In the genomic region with DNA sequence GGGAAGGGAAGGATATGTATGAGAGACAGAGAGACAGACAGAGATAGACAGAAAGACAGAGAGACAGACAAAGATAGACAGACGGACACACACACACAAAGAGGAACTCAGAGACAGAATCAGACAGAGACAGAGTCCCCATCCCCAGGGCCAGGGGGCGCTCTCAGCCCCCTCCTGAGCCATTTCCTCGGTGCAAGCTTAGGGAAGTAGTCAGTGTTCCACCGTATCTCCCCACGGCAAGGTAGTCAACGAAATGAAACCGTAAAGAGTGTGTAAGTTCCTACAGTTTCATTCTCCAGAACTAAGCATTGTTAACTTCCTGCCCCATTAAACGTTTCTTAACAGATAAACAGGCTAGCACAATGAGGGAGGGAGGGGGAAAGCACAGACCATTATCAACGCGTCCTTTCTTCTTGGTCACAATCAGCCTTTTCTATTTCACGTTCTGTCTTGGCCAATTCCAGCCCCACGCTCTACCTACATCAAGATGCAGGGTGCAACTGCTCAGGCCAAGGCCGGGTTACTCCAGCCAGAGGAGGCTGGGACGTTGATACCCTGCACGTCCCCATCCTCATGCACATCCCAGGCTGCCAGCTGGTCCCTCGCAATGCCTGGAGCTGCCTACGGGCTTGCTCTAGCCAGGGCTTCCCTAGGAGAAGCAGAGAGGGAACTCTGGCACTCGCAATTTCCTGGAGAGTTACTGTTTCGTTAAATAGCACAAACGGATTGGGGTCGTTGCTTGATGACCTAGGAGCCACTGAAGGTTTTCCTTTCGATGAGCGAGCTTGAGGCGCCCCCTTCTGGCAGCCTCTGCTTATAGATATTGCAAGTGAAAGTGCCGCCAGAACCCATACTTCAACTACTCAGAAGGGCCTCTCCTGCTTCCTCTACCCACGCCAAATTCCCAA, we compare ENCODE assay signal across 8 mouse cellular contexts. TPM values are rescaled to one million over a fixed set of nuclear protein-coding genes. Genes with fewer than 3 reads are reported as not detected.
DNase-seq lines count a peak whose midpoint lies in the region; ATAC-seq and TF ChIP-seq lines count a peak whose summit lies in the region.

No protein-coding gene starts in this region.

- TF ChIP-seq POLR2A in bone marrow, adult 2 months (IDR thresholded peaks at IDR 0.05; ENCODE audit: borderline replicate concordance, control insufficient read depth, low read depth, low read length): 0 out of 2 replicates have a peak, but pooled peaks have one; percentile 11

- H3K9ac ChIP-seq in embryonic facial prominence, embryonic 14.5 days (ENCODE audit: low read depth, low read length): peak overlapping the region; percentile 43
- H3K9ac ChIP-seq in limb, embryonic 15.5 days: no peak overlapping the region
- no peak overlapping the region for H3K9ac ChIP-seq in midbrain, postnatal 0 days (replicated peaks; ENCODE audit: low read length, poor library complexity, severe bottlenecking)

- WGBS in bone marrow, adult 2 months: under 1% methylated on average over 26 of the region's 26 CpGs
- 6% methylated on average over 25 of the region's 26 CpGs for WGBS in embryonic facial prominence, embryonic 14.5 days
- WGBS in limb, embryonic 15.5 days: 7% methylated on average over 26 of the region's 26 CpGs
- 6% methylated on average over 26 of the region's 26 CpGs for WGBS in midbrain, postnatal 0 days

- peak; percentile 90 for DNase-seq in B cell, adult 2 months
- peak; percentile 90 for DNase-seq in embryonic facial prominence, embryonic 14.5 days (ENCODE audit: low spot score)
- DNase-seq in heart, adult 9 months (ENCODE audit: low spot score in 2 of 2): peak; percentile 61 to 83
- DNase-seq in kidney, adult 9 months: peak; percentile 89
- DNase-seq in midbrain, postnatal 0 days (ENCODE audit: low spot score): peak; percentile 89
- DNase-seq in spleen, postnatal 10 days (ENCODE audit: low spot score in 2 of 2): peak; percentile 75 to 89

- no peaks in the 10 kb centered on the region for H3K9me3 ChIP-seq in embryonic facial prominence, embryonic 14.5 days (ENCODE audit: control insufficient read depth, low read length)
- H3K9me3 ChIP-seq in limb, embryonic 15.5 days: no peaks in the 10 kb centered on the region
- no peaks in the 10 kb centered on the region for H3K9me3 ChIP-seq in midbrain, postnatal 0 days (ENCODE audit: low read length)

- TF ChIP-seq CTCF in bone marrow, adult 2 months (IDR thresholded peaks at IDR 0.05; ENCODE audit: control insufficient read depth, insufficient read depth, low read length): peak; percentile 83
- peak; percentile 72 for TF ChIP-seq CTCF in midbrain, postnatal 0 days (IDR thresholded peaks at IDR 0.05)

- H3K4me1 ChIP-seq in bone marrow, adult 2 months (ENCODE audit: control insufficient read depth, insufficient read depth, low read length): no peaks in the 10 kb centered on the region
- no peaks in the 10 kb centered on the region for H3K4me1 ChIP-seq in embryonic facial prominence, embryonic 14.5 days (ENCODE audit: control insufficient read depth, insufficient read depth, low read length)
- H3K4me1 ChIP-seq in limb, embryonic 15.5 days: 0 out of 2 replicates have a peak, but pooled peaks cover 6% of the 10 kb centered on the region
- no peaks in the 10 kb centered on the region for H3K4me1 ChIP-seq in midbrain, postnatal 0 days (ENCODE audit: insufficient read depth, low read length)

- H3K4me3 ChIP-seq in bone marrow, adult 2 months (replicated peaks; ENCODE audit: control insufficient read depth, low read depth, low read length): peak overlapping the region; percentile 67
- peak overlapping the region; percentile 37 for H3K4me3 ChIP-seq in embryonic facial prominence, embryonic 14.5 days (ENCODE audit: low read depth, low read length)
- H3K4me3 ChIP-seq in limb, embryonic 15.5 days: peak overlapping the region; percentile 43
- H3K4me3 ChIP-seq in midbrain, postnatal 0 days (ENCODE audit: low read depth, low read length): peak overlapping the region; percentile 33

- ATAC-seq in embryonic facial prominence, embryonic 14.5 days (ENCODE audit: low read depth): peak; percentile 86
- no peak; the same call in 1 of the 2 replicates for ATAC-seq in limb, embryonic 15.5 days (ENCODE audit: insufficient number of reproducible peaks, low FRiP score, low TSS enrichment, low read depth)
- ATAC-seq in midbrain, postnatal 0 days (ENCODE audit: low FRiP score): peak; percentile 44; the same call in 1 of the 2 replicates

- 0 out of 2 replicates have a peak overlapping the region, but pooled peaks have one; percentile 0 for H3K27ac ChIP-seq in bone marrow, adult 2 months (ENCODE audit: control insufficient read depth, insufficient read depth, low read depth, low read length, poor library complexity)
- H3K27ac ChIP-seq in embryonic facial prominence, embryonic 14.5 days (replicated peaks; ENCODE audit: low read depth, low read length): no peak overlapping the region
- no peak overlapping the region for H3K27ac ChIP-seq in limb, embryonic 15.5 days
- H3K27ac ChIP-seq in midbrain, postnatal 0 days (ENCODE audit: low read depth, low read length): no peak overlapping the region

- no peaks in the 10 kb centered on the region for H3K27me3 ChIP-seq in embryonic facial prominence, embryonic 14.5 days (replicated peaks; ENCODE audit: control insufficient read depth, insufficient read depth, low read length)
- H3K27me3 ChIP-seq in limb, embryonic 15.5 days: no peaks in the 10 kb centered on the region
- H3K27me3 ChIP-seq in midbrain, postnatal 0 days (ENCODE audit: insufficient read depth, low read length): no peaks in the 10 kb centered on the region

- no peaks in the 10 kb centered on the region for H3K36me3 ChIP-seq in embryonic facial prominence, embryonic 14.5 days (ENCODE audit: control insufficient read depth, insufficient read depth, low read length)
- H3K36me3 ChIP-seq in limb, embryonic 15.5 days: no peaks in the 10 kb centered on the region
- H3K36me3 ChIP-seq in midbrain, postnatal 0 days (ENCODE audit: insufficient read depth, low read length): no peaks in the 10 kb centered on the region

- H3K4me2 ChIP-seq in embryonic facial prominence, embryonic 14.5 days (ENCODE audit: low read depth, low read length): peak overlapping the region; percentile 61
- peak overlapping the region; percentile 84 for H3K4me2 ChIP-seq in limb, embryonic 15.5 days
- H3K4me2 ChIP-seq in midbrain, postnatal 0 days (ENCODE audit: low read depth, low read length, poor library complexity, severe bottlenecking): peak overlapping the region; percentile 61

RNA-seq across cellular contexts. Expression of gene Pdp2, which starts 20.6 kb away (rescaled TPM):
- 2.5 and 2.6 TPM in 2 replicates for polyA plus RNA-seq in bone marrow, adult 2 months (2011; ENCODE audit: insufficient read depth, insufficient read length, low replicate concordance, missing spikeins)
- polyA plus RNA-seq in embryonic facial prominence, embryonic 14.5 days (2014; fragmentation: Nextera tagmentation; extraction: Ambion mirVana): 8.1 and 8.2 TPM in 2 replicates
- polyA plus RNA-seq in limb, embryonic 15.5 days (2015; fragmentation: Nextera tagmentation; extraction: Ambion mirVana): 8.8 and 10.1 TPM in 2 replicates
- 12.1 and 16.0 TPM in 2 replicates for total RNA-seq in midbrain, postnatal 0 days (2014; rRNA removed)
- polyA plus RNA-seq in midbrain, postnatal 0 days (2015; fragmentation: Nextera tagmentation; extraction: Ambion mirVana): 16.9 and 18.0 TPM in 2 replicates

RNA-seq across cellular contexts. Expression of gene Car7, which starts 36.2 kb away (rescaled TPM):
- 0.90 and 1.4 TPM in 2 replicates for polyA plus RNA-seq in bone marrow, adult 2 months (2011; ENCODE audit: insufficient read depth, insufficient read length, low replicate concordance, missing spikeins)
- polyA plus RNA-seq in embryonic facial prominence, embryonic 14.5 days (2014; fragmentation: Nextera tagmentation; extraction: Ambion mirVana): 1.0 and 1.6 TPM in 2 replicates
- 1.0 and 1.2 TPM in 2 replicates for polyA plus RNA-seq in limb, embryonic 15.5 days (2015; fragmentation: Nextera tagmentation; extraction: Ambion mirVana)
- total RNA-seq in midbrain, postnatal 0 days (2014; rRNA removed): 1.6 and 2.8 TPM in 2 replicates
- 2.3 and 2.5 TPM in 2 replicates for polyA plus RNA-seq in midbrain, postnatal 0 days (2015; fragmentation: Nextera tagmentation; extraction: Ambion mirVana)

RNA-seq across cellular contexts. Expression of gene Nae1, which starts 36.3 kb away (rescaled TPM):
- 20.9 and 36.7 TPM in 2 replicates for polyA plus RNA-seq in bone marrow, adult 2 months (2011; ENCODE audit: insufficient read depth, insufficient read length, low replicate concordance, missing spikeins)
- 89.0 and 100 TPM in 2 replicates for polyA plus RNA-seq in embryonic facial prominence, embryonic 14.5 days (2014; fragmentation: Nextera tagmentation; extraction: Ambion mirVana)
- polyA plus RNA-seq in limb, embryonic 15.5 days (2015; fragmentation: Nextera tagmentation; extraction: Ambion mirVana): 92.1 and 93.8 TPM in 2 replicates
- total RNA-seq in midbrain, postnatal 0 days (2014; rRNA removed): 48.1 and 71.7 TPM in 2 replicates
- 107 and 108 TPM in 2 replicates for polyA plus RNA-seq in midbrain, postnatal 0 days (2015; fragmentation: Nextera tagmentation; extraction: Ambion mirVana)

RNA-seq across cellular contexts. Expression of gene Cdh16, which starts 53.5 kb away (rescaled TPM):
- 4.0 TPM in 1 of 2 replicates, not detected in the other for polyA plus RNA-seq in bone marrow, adult 2 months (2011; ENCODE audit: insufficient read depth, insufficient read length, low replicate concordance, missing spikeins)
- 1.9 and 2.1 TPM in 2 replicates for polyA plus RNA-seq in embryonic facial prominence, embryonic 14.5 days (2014; fragmentation: Nextera tagmentation; extraction: Ambion mirVana)
- polyA plus RNA-seq in limb, embryonic 15.5 days (2015; fragmentation: Nextera tagmentation; extraction: Ambion mirVana): 1.4 and 2.1 TPM in 2 replicates
- not detected in 2 replicates for total RNA-seq in midbrain, postnatal 0 days (2014; rRNA removed)
- polyA plus RNA-seq in midbrain, postnatal 0 days (2015; fragmentation: Nextera tagmentation; extraction: Ambion mirVana): not detected in 2 replicates
